Mouse (Mus musculus): Measurements from ENCODE around the gene Phldb2. TPM values are rescaled to one million over a fixed set of nuclear protein-coding genes. Genes with fewer than 3 reads are reported as not detected.

Phldb2 gene
- polyA plus RNA-seq, 1 experiment from 2014 or later: 28.0 TPM

GRCm38 (mm10) chr16:45922546-45923229, 30.7 kb downstream of the Phldb2 start:
- Histone ChIP-seq H3K4me1 (no peaks in the 10 kb centered on the region), H3K4me3 (no peak overlapping the region), H3K27ac (no peak overlapping the region), H3K36me3 (replicated peaks) (no peaks in the 10 kb centered on the region), H3K9me3 (no peaks in the 10 kb centered on the region), H3K27me3 (ENCODE audit: poor library complexity, severe bottlenecking) (no peaks in the 10 kb centered on the region)
- no peak for DNase-seq (ENCODE audit: extremely low spot score, low spot score)
- WGBS: 91% methylated on average over 8 of the region's 8 CpGs

DNA sequence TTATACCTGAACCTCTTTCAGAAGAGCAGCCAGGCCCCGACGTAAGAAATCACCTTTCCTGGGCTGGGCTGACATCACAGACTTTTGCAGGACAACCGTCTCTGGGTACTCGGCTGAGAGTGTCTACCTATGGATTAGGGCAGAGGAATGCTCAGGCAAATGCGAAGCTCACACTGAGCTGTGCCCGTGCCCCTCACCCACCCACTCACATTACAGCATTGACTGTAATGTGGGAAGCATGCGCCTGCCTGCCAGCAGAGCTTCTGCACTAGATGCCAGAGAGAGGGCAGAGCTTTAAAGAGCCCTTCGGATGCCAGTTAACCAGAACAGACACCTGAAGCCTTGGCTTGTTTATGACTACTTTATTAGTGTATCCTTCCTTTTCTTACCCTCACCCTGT, 33.8 kb downstream of the Phldb2 start:
- no peaks in the 10 kb centered on the region for H3K36me3 ChIP-seq (replicated peaks)
- no peaks in the 10 kb centered on the region for H3K4me1 ChIP-seq
- H3K4me3 ChIP-seq: no peak overlapping the region
- 81% methylated on average over 8 of the region's 8 CpGs for WGBS
- H3K27me3 ChIP-seq (ENCODE audit: poor library complexity, severe bottlenecking): no peaks in the 10 kb centered on the region
- no peak for DNase-seq (ENCODE audit: extremely low spot score, low spot score)
- no peaks in the 10 kb centered on the region for H3K9me3 ChIP-seq
- no peak overlapping the region for H3K27ac ChIP-seq

DNA sequence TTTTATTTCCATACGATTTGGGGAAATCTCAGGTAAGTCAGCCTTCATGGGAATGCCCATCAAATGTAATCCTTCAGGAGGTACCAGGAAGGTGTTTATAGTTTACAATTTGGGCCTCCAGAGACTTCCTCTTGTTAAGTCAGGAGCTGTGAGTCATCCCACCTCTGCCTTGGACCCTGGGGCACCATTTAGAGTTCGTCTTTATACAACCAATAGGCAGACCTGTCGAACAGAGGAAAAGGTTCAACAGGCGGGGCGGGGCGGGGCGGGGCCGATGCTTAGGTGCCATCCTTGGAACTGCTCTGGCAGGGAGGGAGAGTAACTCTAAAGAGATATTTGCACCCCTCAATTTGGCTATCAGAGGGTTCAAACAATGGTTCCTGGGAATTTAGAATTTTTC, 49.8 kb downstream of the Phldb2 start:
- no peaks in the 10 kb centered on the region for H3K36me3 ChIP-seq (replicated peaks)
- H3K4me1 ChIP-seq: no peaks in the 10 kb centered on the region
- no peak for DNase-seq (ENCODE audit: extremely low spot score, low spot score)
- H3K4me3 ChIP-seq: no peak overlapping the region
- no peaks in the 10 kb centered on the region for H3K9me3 ChIP-seq
- 84% methylated on average over 8 of the region's 8 CpGs for WGBS
- H3K27ac ChIP-seq: no peak overlapping the region
- H3K27me3 ChIP-seq (ENCODE audit: poor library complexity, severe bottlenecking): no peaks in the 10 kb centered on the region

- Histone ChIP-seq H3K4me1 (peaks cover 7% of the 10 kb centered on the region; the same call in 1 of the 2 replicates), H3K27ac (no peak overlapping the region)
- 90% methylated on average over 3 of the region's 3 CpGs for WGBS
These were observed 54.9 kb downstream of the Phldb2 start for GRCm38 (mm10) chr16:45898459-45898858.

GRCm38 (mm10) chr16:45896587-45896986, 56.8 kb downstream of the Phldb2 start:
- WGBS: 61% methylated on average over 2 of the region's 2 CpGs
- Histone ChIP-seq H3K4me3 (no peak overlapping the region), H3K4me1 (peaks cover 16% of the 10 kb centered on the region), H3K36me3 (replicated peaks) (no peaks in the 10 kb centered on the region), H3K27me3 (ENCODE audit: poor library complexity, severe bottlenecking) (no peaks in the 10 kb centered on the region), H3K9me3 (no peaks in the 10 kb centered on the region), H3K27ac (no peak overlapping the region)
- DNase-seq (ENCODE audit: extremely low spot score, low spot score): no peak

More at GRCm38 (mm10) chr16:45898459-45898858, 54.9 kb downstream of the Phldb2 start:
- Histone ChIP-seq H3K4me3 (no peak overlapping the region), H3K36me3 (replicated peaks) (no peaks in the 10 kb centered on the region), H3K27me3 (ENCODE audit: poor library complexity, severe bottlenecking) (no peaks in the 10 kb centered on the region), H3K9me3 (no peaks in the 10 kb centered on the region)
- no peak for DNase-seq (ENCODE audit: extremely low spot score, low spot score)

- Histone ChIP-seq H3K27me3 (ENCODE audit: poor library complexity, severe bottlenecking) (no peaks in the 10 kb centered on the region), H3K27ac (no peak overlapping the region), H3K4me1 (peaks cover 16% of the 10 kb centered on the region), H3K4me3 (no peak overlapping the region), H3K36me3 (replicated peaks) (no peaks in the 10 kb centered on the region), H3K9me3 (no peaks in the 10 kb centered on the region)
- no peak for DNase-seq (ENCODE audit: extremely low spot score, low spot score)
- 71% methylated on average over 5 of the region's 5 CpGs for WGBS
These were observed 58.4 kb downstream of the Phldb2 start for GRCm38 (mm10) chr16:45894998-45895397.

DNA sequence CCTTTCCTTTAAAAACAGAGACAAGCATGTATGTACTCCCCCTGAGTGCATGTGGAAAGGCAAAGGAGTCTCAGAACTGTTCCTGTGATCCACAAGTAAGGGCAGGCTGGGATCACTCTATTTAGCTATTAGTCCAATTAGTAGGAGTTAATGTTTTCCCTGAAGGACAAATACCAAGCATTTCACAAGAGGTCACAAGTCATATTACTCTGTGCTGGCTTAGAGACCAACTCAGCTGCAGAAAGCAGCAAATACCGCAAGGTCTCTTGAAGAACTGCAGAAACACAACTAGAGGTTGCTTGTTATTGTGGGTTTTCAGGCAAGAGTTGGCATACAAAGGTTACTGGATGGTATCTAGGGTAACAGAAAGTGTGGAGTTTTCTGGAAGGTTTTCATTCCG, 59.6 kb downstream of the Phldb2 start:
- Histone ChIP-seq H3K27me3 (ENCODE audit: poor library complexity, severe bottlenecking) (no peaks in the 10 kb centered on the region), H3K4me1 (peaks cover 16% of the 10 kb centered on the region), H3K9me3 (no peaks in the 10 kb centered on the region), H3K27ac (no peak overlapping the region; the same call in 1 of the 2 replicates), H3K36me3 (replicated peaks) (no peaks in the 10 kb centered on the region), H3K4me3 (no peak overlapping the region)
- DNase-seq (ENCODE audit: extremely low spot score, low spot score): no peak
- 85% methylated on average over 2 of the region's 2 CpGs for WGBS

- Histone ChIP-seq H3K9me3 (no peaks in the 10 kb centered on the region), H3K27me3 (ENCODE audit: poor library complexity, severe bottlenecking) (no peaks in the 10 kb centered on the region), H3K27ac (peak overlapping the region; percentile 65; the same call in 1 of the 2 replicates), H3K4me1 (peaks cover 16% of the 10 kb centered on the region), H3K4me3 (no peak overlapping the region), H3K36me3 (replicated peaks) (no peaks in the 10 kb centered on the region)
- DNase-seq (ENCODE audit: extremely low spot score, low spot score): peak; percentile 43
- 50% methylated on average over 1 of the region's 1 CpGs for WGBS
These were observed 60.5 kb downstream of the Phldb2 start for GRCm38 (mm10) chr16:45892928-45893327.

DNA sequence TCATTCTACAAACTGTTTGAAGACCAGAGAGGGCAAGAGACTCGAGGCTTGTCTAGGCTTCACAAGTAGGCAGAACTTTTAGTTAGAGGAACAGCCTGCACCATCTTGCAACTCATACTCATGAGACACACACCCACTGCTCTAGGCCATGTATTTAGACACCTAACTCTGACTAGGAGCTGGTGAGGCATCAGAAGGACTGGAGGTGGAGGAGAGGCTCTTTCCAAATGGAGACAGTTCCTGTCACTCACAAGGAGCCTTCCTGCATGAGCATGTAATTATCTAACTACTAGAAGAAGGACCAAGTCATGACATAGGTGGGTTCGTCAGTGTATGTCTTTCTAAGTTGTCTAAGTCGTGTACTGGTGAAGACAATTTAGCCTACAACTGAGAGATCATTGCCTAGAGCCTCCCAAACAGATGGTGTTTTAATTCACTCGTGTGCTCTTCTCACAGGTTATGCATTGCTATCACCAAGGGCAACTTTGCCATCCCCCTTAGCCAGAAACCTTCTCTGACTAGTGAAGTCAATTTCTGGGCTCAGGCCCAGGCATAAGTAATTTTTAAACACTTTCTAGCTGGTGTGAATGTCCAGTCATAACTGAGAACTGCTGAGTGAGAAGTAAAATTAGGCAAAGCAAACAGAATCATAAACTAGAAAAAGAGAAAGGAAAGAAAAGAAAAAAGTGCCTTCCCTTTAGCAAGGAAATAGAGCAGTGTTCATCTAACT, 62.8 kb downstream of the Phldb2 start:
- H3K27me3 ChIP-seq (ENCODE audit: poor library complexity, severe bottlenecking): no peaks in the 10 kb centered on the region
- 82% methylated on average over 4 of the region's 4 CpGs for WGBS
- H3K27ac ChIP-seq: no peak overlapping the region
- no peak for DNase-seq (ENCODE audit: extremely low spot score, low spot score)
- H3K9me3 ChIP-seq: no peaks in the 10 kb centered on the region
- no peaks in the 10 kb centered on the region for H3K36me3 ChIP-seq (replicated peaks)
- no peak overlapping the region for H3K4me3 ChIP-seq
- peaks cover 16% of the 10 kb centered on the region for H3K4me1 ChIP-seq

DNA sequence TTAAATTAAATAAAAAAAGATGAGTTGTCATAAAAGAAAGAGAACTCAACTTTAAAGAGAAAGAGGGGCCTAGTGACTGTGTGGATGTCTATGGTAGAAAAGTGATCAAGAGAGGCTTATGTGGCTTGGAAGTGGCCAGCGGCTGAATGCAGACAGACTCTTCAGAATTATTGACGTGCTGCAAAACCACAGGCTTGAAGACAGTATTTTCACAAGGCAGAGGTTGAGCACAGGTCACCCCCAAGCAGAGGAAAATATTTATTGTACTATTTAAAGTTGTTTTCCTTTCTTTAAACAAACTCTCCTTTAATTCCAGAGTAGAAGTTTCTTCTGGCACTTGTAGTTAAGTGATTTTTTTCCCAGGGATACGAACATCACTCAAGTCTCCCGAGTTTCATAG, 63.8 kb downstream of the Phldb2 start:
- Histone ChIP-seq H3K9me3 (no peaks in the 10 kb centered on the region), H3K36me3 (replicated peaks) (no peaks in the 10 kb centered on the region), H3K4me3 (no peak overlapping the region), H3K27me3 (ENCODE audit: poor library complexity, severe bottlenecking) (no peaks in the 10 kb centered on the region), H3K27ac (no peak overlapping the region), H3K4me1 (peaks cover 16% of the 10 kb centered on the region)
- 87% methylated on average over 4 of the region's 4 CpGs for WGBS
- no peak for DNase-seq (ENCODE audit: extremely low spot score, low spot score)

DNA sequence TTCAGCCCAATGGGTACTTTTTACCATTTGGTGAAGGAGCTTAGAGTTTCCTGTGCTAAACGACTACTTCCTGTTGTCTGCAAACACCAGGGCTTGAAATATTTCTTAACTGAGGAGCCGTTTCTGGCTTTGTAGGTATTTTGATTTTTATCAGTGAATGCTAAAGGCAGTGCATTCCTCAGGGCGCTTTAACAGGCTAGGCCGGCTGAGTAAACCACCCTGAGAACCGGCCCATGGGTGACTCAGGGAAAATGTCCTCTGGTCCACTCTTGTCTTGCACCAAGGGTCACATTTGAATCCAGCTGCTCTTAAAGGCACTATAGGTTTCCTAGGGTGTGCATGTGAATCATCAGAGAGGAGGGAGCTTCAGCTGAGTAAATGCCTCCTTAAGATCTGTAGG, 66.8 kb downstream of the Phldb2 start:
- no peak for DNase-seq (ENCODE audit: extremely low spot score, low spot score)
- H3K9me3 ChIP-seq: no peaks in the 10 kb centered on the region
- H3K27me3 ChIP-seq (ENCODE audit: poor library complexity, severe bottlenecking): no peaks in the 10 kb centered on the region
- 85% methylated on average over 5 of the region's 5 CpGs for WGBS
- no peak overlapping the region for H3K27ac ChIP-seq
- H3K4me3 ChIP-seq: no peak overlapping the region
- H3K4me1 ChIP-seq: no peaks in the 10 kb centered on the region
- H3K36me3 ChIP-seq (replicated peaks): no peaks in the 10 kb centered on the region

GRCm38 (mm10) chr16:45884194-45884593, 69.2 kb downstream of the Phldb2 start:
- Histone ChIP-seq H3K4me1 (no peaks in the 10 kb centered on the region), H3K36me3 (replicated peaks) (no peaks in the 10 kb centered on the region), H3K4me3 (no peak overlapping the region), H3K9me3 (no peaks in the 10 kb centered on the region), H3K27me3 (ENCODE audit: poor library complexity, severe bottlenecking) (no peaks in the 10 kb centered on the region), H3K27ac (no peak overlapping the region)
- 91% methylated on average over 2 of the region's 2 CpGs for WGBS
- no peak for DNase-seq (ENCODE audit: extremely low spot score, low spot score)

DNA sequence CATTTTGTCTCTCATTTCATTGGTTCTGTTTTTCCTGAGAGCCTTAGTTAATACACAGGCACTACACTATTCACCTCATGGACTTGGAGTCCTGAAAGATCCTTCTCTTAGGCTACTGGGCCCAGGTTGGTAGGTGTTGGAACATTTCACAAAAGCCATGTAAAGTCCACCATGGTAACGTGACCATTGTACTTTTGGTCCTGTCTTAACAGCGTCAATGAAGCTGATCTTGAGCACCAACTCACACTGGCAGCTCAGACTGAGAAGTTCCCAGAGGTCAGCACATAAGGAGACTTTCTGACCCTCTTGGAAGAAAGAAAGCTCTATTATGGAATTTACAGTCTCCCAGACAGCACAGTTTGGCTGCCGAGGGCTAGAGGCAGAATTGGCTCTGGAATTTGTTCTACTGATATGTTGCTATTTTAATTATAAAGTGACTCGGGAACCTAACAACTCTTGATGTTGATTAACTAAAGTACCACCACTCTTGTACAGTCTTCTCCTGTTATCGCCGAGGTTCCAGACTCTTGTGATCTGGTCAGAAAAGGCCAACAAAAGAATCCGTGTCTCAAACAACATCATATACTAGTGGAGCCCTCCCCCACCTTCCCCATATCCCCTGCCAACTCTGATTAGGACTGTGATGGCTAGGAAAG, 72.1 kb downstream of the Phldb2 start:
- H3K27ac ChIP-seq: no peak overlapping the region
- DNase-seq (ENCODE audit: extremely low spot score, low spot score): no peak
- no peaks in the 10 kb centered on the region for H3K36me3 ChIP-seq (replicated peaks)
- no peaks in the 10 kb centered on the region for H3K9me3 ChIP-seq
- H3K4me1 ChIP-seq: no peaks in the 10 kb centered on the region
- no peaks in the 10 kb centered on the region for H3K27me3 ChIP-seq (ENCODE audit: poor library complexity, severe bottlenecking)
- WGBS: 88% methylated on average over 7 of the region's 7 CpGs
- no peak overlapping the region for H3K4me3 ChIP-seq
